Comparison of ENCODE assay signal across 9 mouse cellular contexts in the genomic region with DNA sequence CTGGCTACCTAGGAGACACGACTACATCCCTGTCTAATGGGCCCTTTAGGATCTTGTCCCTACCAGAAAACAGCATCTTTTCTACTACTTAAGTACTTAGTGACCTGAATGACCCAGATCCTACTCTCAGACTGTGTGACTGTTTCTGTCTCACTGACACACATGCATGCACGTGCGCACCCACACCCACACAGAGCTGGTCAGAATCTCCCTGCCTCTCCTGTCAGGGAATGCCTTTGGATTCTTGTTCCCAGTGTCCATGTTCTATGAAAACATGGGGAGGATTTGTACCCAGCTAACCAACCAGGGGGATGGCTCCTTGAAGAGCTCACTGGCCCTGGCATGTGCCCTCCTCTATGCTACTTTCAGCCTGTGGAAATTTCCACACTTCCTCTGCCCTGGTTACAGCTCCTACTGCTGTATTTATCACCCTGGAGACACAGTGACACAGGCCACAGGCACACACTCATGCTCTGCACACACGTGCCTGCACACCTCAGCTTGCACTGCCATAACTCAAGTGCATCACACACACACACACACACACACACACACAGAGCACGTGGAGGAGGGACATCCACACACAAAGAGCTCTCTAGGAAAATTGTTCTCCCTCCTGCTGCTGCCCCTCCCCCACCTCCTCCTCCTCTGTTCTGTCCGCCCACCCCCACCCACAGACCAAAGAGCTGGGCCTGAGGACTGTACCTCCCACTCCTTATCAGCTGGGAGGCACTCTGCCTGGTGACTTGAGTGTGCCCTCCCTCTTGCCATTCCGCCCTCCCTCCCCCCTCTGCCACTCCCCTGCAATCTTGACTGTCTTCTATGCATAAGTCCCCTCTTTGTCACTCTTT. TPM values are rescaled to one million over a fixed set of nuclear protein-coding genes. Genes with fewer than 3 reads are reported as not detected.
A peak's percentile ranks its signal among the peaks of the same experiment; 100 is the strongest.
DNase-seq lines count a peak whose midpoint lies in the region; ATAC-seq and TF ChIP-seq lines count a peak whose summit lies in the region.
"Had no signal": no experiment of that assay in that cellular context is flagged by ENCODE, and none has a peak within 500 bp of the region (broad histone marks: within the 10 kb centered on the region; RNA-seq: fewer than 3 reads in every experiment).

No protein-coding gene starts in this region.

- no peak for DNase-seq in heart, embryonic 10.5 days (ENCODE audit: low spot score)
- DNase-seq in heart, adult 11 months, result no peak
- DNase-seq in ES-CJ7 (ENCODE audit: low read depth, low spot score), result peak; percentile 23
- DNase-seq in lung, embryonic 14.5 days, result peak; percentile 26
- DNase-seq in right cerebral cortex, postnatal 14 days, result peak; percentile 61
- DNase-seq in thymus, postnatal 4 days, result no peak
- DNase-seq in thymus, postnatal 14 days, result no peak

- H3K27me3 ChIP-seq in heart, embryonic 10.5 days (ENCODE audit: insufficient read depth, poor library complexity, severe bottlenecking), result peaks cover 55% of the 10 kb centered on the region
- peaks cover 6% of the 10 kb centered on the region; the same call in 1 of the 2 replicates for H3K27me3 ChIP-seq in forebrain, embryonic 15.5 days
- 0 out of 2 replicates have a peak, but pooled peaks cover 5% of the 10 kb centered on the region for H3K27me3 ChIP-seq in lung, embryonic 14.5 days (ENCODE audit: insufficient read depth, low read length)
- H3K27me3 ChIP-seq: CH12.LX had no signal

- H3K4me3 ChIP-seq in heart, embryonic 10.5 days, result no peak overlapping the region
- H3K4me3 ChIP-seq in forebrain, embryonic 15.5 days, result no peak overlapping the region
- no peak overlapping the region for H3K4me3 ChIP-seq in lung, embryonic 14.5 days (ENCODE audit: low read depth, low read length)

- H3K4me1 ChIP-seq in heart, embryonic 10.5 days, result peaks cover 40% of the 10 kb centered on the region
- peaks cover 34% of the 10 kb centered on the region for H3K4me1 ChIP-seq in forebrain, embryonic 15.5 days
- peaks cover 15% of the 10 kb centered on the region; the same call in 1 of the 2 replicates for H3K4me1 ChIP-seq in lung, embryonic 14.5 days (ENCODE audit: insufficient read depth)

- WGBS in heart, embryonic 10.5 days, result 23% methylated on average over 7 of the region's 7 CpGs
- WGBS in forebrain, embryonic 15.5 days, result 28% methylated on average over 7 of the region's 7 CpGs
- whole genome bisulfite sequencing in lung, embryonic 14.5 days, result 19% methylated on average over 6 of the region's 7 CpGs

- TF ChIP-seq CTCF in lung, embryonic 14.5 days (IDR thresholded peaks at IDR 0.05; ENCODE audit: low read depth), result no peak

- H3K9ac ChIP-seq in forebrain, embryonic 15.5 days (replicated peaks), result no peak overlapping the region
- 0 out of 2 replicates have a peak overlapping the region, but pooled peaks have one; percentile 13 for H3K9ac ChIP-seq in lung, embryonic 14.5 days

- H3K27ac ChIP-seq in heart, embryonic 10.5 days, result peak overlapping the region; percentile 56
- H3K27ac ChIP-seq in forebrain, embryonic 15.5 days (replicated peaks), result peak overlapping the region; percentile 68
- H3K27ac ChIP-seq in lung, embryonic 14.5 days (ENCODE audit: low read depth), result peak overlapping the region; percentile 60

- H3K36me3 ChIP-seq in heart, embryonic 10.5 days, result peaks cover 8% of the 10 kb centered on the region; the same call in 1 of the 2 replicates
- H3K36me3 ChIP-seq in forebrain, embryonic 15.5 days, result no peaks in the 10 kb centered on the region
- H3K36me3 ChIP-seq in lung, embryonic 14.5 days (ENCODE audit: insufficient read depth), result peaks cover 42% of the 10 kb centered on the region

- peak; percentile 58 for ATAC-seq in forebrain, embryonic 15.5 days (replicated peaks)
- ATAC-seq in lung, embryonic 14.5 days (ENCODE audit: insufficient read depth), result peak; percentile 38

- no peak overlapping the region for H3K4me2 ChIP-seq in forebrain, embryonic 15.5 days (replicated peaks)
- H3K4me2 ChIP-seq in lung, embryonic 14.5 days, result no peak overlapping the region

- no peaks in the 10 kb centered on the region for H3K9me3 ChIP-seq in heart, embryonic 10.5 days
- no peaks in the 10 kb centered on the region for H3K9me3 ChIP-seq in forebrain, embryonic 15.5 days
- H3K9me3 ChIP-seq in lung, embryonic 14.5 days (ENCODE audit: low read depth, low read length), result no peaks in the 10 kb centered on the region

RNA-seq across cellular contexts. Expression of a gene that starts 4.2 kb away (rescaled TPM):
- polyA plus RNA-seq in heart, embryonic 10.5 days (2016; fragmentation: Nextera tagmentation; extraction: Ambion mirVana), result 3.3 TPM in 1 of 2 replicates, not detected in the other
- polyA plus RNA-seq in forebrain, embryonic 15.5 days (2015; fragmentation: Nextera tagmentation; extraction: Ambion mirVana), result 0.87 TPM in 1 of 2 replicates, not detected in the other
- 12.2 TPM in 1 of 2 replicates, not detected in the other for polyA plus RNA-seq in lung, embryonic 14.5 days (2014; fragmentation: Nextera tagmentation; extraction: Ambion mirVana)

RNA-seq across cellular contexts. Expression of a gene that starts 6.6 kb away (rescaled TPM):
- polyA plus RNA-seq in heart, embryonic 10.5 days (2016; fragmentation: Nextera tagmentation; extraction: Ambion mirVana), result 1.6 and 12.0 TPM in 2 replicates
- 42.5 and 46.4 TPM in 2 replicates for polyA plus RNA-seq in forebrain, embryonic 15.5 days (2015; fragmentation: Nextera tagmentation; extraction: Ambion mirVana)
- 14.3 and 29.3 TPM in 2 replicates for polyA plus RNA-seq in lung, embryonic 14.5 days (2014; fragmentation: Nextera tagmentation; extraction: Ambion mirVana)

Comparison
In these comparisons a context has a peak if more than half of its experiments do, and no peak if none do; other contexts are left out.
1. DNase-seq: peak in ES-CJ7 (single experiment), lung, embryonic 14.5 days (single experiment) and right cerebral cortex, postnatal 14 days (single experiment); none in heart, embryonic 10.5 days (single experiment), heart, adult 11 months (single experiment), thymus, postnatal 4 days (single experiment) and thymus, postnatal 14 days (single experiment).
2. Peak in every context shown above with its lines, with median percentiles within 50 percentile points of each other: H3K27ac ChIP-seq.